Mouse (Mus musculus) ES-Bruce4 (cell line): ENCODE data around the gene M1ap.

Source experiments
- CTCF ChIP-seq: IDR thresholded peaks from one replicate; pipeline ENCODE4 v1.8.1; 2011; ENCODE audit warnings: low read depth, low read length
- POLR2A ChIP-seq: IDR thresholded peaks from one replicate; pipeline ENCODE4 v1.8.1; 2011; ENCODE audit warnings: low read length; ENCODE audit not compliant: insufficient read depth

GRCm38 (mm10) chr6:83032769-83033191, 86.1 kb downstream of the M1ap start:
- no peak for TF ChIP-seq POLR2A
- TF ChIP-seq CTCF: no peak
